Mouse (Mus musculus): ENCODE measurements around the gene Slco1a5. TPM values are rescaled to one million over a fixed set of nuclear protein-coding genes. Genes with fewer than 3 reads are reported as not detected.
"Not testable (repeated sequence)": the region's sequence is repeated elsewhere in the genome, so short reads cannot be mapped to it uniquely, and the experiment has no call there.

Slco1a5 gene
- polyA plus RNA-seq, 1 experiment from 2014 or later = 0.46 TPM

DNA sequence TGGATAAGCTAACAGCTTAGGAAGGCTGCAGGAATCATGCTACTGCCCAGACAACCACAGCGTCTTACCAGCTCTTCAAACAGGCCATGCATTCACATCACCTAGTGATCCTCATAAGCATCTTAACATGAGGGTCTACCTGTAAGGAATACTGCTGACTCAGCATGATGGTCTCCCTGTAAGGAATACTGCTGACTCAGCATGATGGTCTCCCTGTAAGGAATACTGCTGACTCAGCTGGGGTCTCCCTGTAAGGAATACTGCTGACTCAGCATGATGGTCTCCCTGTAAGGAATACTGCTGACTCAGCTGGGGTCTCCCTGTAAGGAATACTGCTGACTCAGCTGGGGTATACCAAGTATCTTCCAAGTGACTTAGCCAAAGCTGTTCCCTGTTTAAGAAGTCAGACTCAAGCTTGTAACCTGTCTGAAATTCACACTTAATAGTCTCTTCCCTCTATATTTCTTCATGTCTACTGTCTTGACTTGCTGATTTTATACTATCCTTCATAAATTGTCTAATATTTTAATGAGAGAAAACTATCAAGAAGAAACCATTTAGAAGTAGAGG is 72.0 kb downstream of the Slco1a5 start:
- 92% methylated on average over 1 of the region's 1 CpGs for WGBS
- not testable (repeated sequence) for H3K27me3 ChIP-seq (ENCODE audit: poor library complexity, severe bottlenecking); H3K9me3 ChIP-seq; H3K4me3 ChIP-seq; H3K36me3 ChIP-seq (replicated peaks); H3K27ac ChIP-seq; DNase-seq (ENCODE audit: extremely low spot score, low spot score); H3K4me1 ChIP-seq

DNA sequence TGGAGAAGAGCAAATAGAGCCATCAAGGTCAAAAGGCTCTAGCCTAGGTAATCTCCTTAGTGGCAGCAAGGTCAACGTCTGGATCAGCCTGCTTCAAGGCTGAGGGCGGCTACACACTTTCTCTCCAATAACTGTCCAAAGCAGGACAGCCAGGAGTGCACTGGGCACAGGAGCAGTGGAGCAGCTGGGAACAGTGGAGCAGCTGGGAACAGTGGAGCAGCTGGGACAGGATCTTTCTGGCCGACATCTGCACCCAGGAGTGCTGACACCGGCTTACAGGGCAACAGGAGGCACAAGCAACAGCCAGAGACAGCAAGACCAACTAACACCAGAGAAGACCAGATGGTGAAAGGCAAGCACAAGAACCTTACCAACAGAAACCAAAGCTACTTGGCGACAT is 77.7 kb downstream of the Slco1a5 start:
- Histone ChIP-seq H3K9me3 (no peaks in the 10 kb centered on the region), H3K4me3 (no peak overlapping the region), H3K4me1 (no peaks in the 10 kb centered on the region), H3K36me3 (replicated peaks) (no peaks in the 10 kb centered on the region), H3K27me3 (ENCODE audit: poor library complexity, severe bottlenecking) (no peaks in the 10 kb centered on the region), H3K27ac (no peak overlapping the region)
- 89% methylated on average over 5 of the region's 5 CpGs for WGBS
- DNase-seq (ENCODE audit: extremely low spot score, low spot score) = no peak

DNA sequence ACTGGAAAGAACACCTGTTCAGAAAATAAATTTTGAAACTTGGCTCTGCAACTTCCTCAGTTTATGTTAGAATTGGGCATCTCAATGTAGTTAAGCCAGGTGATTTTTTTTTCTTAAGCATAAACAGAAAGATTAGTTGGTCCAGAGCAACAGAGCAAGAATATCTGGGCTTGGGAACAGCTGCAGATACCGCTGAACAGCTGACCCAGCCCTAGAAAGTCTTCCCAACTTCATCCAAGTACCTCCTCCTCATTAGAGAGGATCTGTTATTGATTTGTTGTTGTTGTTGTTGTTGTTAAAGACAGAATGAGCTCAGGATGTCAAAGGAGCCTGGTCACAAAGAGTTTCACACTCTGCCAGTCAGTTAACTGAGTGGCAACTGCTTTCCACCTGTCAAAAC is 83.3 kb downstream of the Slco1a5 start:
- Histone ChIP-seq H3K4me3 (no peak overlapping the region), H3K27me3 (ENCODE audit: poor library complexity, severe bottlenecking) (no peaks in the 10 kb centered on the region), H3K9me3 (no peaks in the 10 kb centered on the region), H3K36me3 (replicated peaks) (no peaks in the 10 kb centered on the region), H3K4me1 (no peaks in the 10 kb centered on the region), H3K27ac (no peak overlapping the region)
- WGBS = 79% methylated on average over 1 of the region's 1 CpGs
- DNase-seq (ENCODE audit: extremely low spot score, low spot score) = no peak

DNA sequence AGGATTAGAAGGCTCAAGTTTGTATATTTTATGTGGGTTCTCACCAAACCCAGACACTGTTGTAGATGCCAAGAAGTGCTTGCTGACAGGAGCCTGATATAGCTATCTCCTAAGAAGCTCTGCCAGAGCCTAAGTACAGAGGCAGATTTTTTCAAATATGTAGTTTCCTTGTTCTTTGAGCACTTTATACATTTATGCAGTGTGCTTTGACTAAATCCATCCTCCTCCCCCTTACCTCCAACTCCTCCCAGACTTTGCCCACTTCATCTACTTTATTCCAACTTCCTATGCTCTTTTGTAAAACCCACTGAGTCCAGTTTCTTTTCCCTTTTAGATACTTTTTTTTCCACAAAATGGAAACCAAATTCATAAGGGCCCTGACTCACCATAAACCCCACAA is 102.6 kb downstream of the Slco1a5 start:
- no peak for DNase-seq (ENCODE audit: extremely low spot score, low spot score)
- Histone ChIP-seq H3K9me3 (no peaks in the 10 kb centered on the region; the same call in 1 of the 2 replicates), H3K27me3 (ENCODE audit: poor library complexity, severe bottlenecking) (no peaks in the 10 kb centered on the region)

DNA sequence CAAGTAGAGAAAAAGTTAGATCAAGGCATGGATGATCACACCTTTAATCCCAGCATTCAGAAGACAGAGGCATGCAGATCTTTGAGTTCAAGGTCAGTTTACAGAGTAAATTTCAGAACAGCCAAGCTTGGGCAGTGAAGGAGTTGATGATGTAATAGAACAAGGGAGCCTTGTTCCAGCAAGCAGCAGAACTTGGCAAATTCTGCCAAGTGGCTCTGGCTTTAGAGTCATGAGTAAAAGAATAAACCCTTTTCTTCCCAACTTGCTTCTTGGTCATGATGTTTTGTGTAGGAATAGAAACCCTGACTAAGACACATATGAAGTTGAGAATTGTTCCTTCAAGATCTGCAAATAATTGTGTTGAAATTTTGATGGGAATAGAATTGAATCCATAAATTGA is 111.0 kb downstream of the Slco1a5 start:
- DNase-seq (ENCODE audit: extremely low spot score, low spot score) = no peak
- no peak overlapping the region for H3K27ac ChIP-seq

More for the DNA sequence above, 102.6 kb downstream of the Slco1a5 start:
- no peak overlapping the region for H3K4me3 ChIP-seq
- no peaks in the 10 kb centered on the region for H3K36me3 ChIP-seq (replicated peaks)
- no peaks in the 10 kb centered on the region for H3K4me1 ChIP-seq
- no peak overlapping the region for H3K27ac ChIP-seq

DNA sequence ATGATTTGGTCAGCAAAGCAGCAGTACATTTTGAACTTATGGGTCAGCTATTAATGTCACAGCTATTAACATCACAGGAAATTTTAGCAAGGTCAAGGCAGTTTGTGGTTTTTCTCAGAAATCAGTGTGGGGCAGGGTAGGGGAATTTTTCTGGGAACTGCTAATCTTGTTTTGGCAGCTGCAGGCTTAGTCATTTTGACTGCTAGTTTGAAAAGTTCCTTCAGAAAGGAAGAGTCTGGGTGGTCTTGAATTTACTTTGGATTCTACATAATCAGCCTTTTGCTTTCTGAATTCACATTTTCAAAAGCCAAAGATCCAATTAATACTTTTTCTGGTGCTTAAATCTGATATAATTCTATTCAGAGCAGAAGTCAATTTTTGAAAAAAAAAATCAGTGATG is 113.0 kb downstream of the Slco1a5 start:
- no peaks in the 10 kb centered on the region for H3K27me3 ChIP-seq (ENCODE audit: poor library complexity, severe bottlenecking)

More for the DNA sequence above, 111.0 kb downstream of the Slco1a5 start:
- Histone ChIP-seq H3K36me3 (replicated peaks) (no peaks in the 10 kb centered on the region), H3K4me1 (no peaks in the 10 kb centered on the region), H3K27me3 (ENCODE audit: poor library complexity, severe bottlenecking) (no peaks in the 10 kb centered on the region), H3K9me3 (no peaks in the 10 kb centered on the region; the same call in 1 of the 2 replicates), H3K4me3 (no peak overlapping the region)

DNA sequence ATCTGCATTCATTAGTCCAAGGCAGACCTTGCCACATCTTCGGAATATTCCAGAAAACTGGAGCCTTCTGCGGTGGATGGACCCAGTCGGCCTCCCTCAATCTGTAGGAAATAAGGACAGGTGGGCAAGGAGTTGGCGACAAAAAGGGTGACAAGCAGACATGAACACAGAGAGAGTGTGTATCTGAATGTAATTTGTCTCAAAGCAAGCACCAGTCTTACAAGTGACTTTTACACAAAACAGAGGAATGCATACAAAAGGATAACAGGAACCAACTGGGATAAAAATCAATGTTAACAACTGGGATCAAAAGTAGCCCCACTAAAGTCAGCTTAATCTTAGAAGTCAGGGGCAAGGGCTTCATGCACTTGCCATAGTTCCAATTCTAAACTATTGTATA is 114.4 kb downstream of the Slco1a5 start, which contains the start of gene Slco1a6:
Gene Slco1a6 (minus strand): TSS at position 101 of the 400 bp plus-strand sequence.
- Histone ChIP-seq H3K27ac (no peak within 1 kb of the TSS), H3K27me3 (ENCODE audit: poor library complexity, severe bottlenecking) (no peaks in the 10 kb centered on the region), H3K4me3 (no peak within 1 kb of the TSS), H3K9me3 (no peaks in the 10 kb centered on the region), H3K36me3 (replicated peaks) (no peaks in the 10 kb centered on the region), H3K4me1 (no peaks in the 10 kb centered on the region)
- WGBS = 94% methylated on average over 4 of the region's 4 CpGs
- no peak for DNase-seq (ENCODE audit: extremely low spot score, low spot score)

More for the DNA sequence above, 113.0 kb downstream of the Slco1a5 start:
- no peaks in the 10 kb centered on the region for H3K9me3 ChIP-seq
- H3K4me1 ChIP-seq = no peaks in the 10 kb centered on the region
- no peak overlapping the region for H3K27ac ChIP-seq
- no peaks in the 10 kb centered on the region for H3K36me3 ChIP-seq (replicated peaks)
- no peak overlapping the region for H3K4me3 ChIP-seq
- no peak for DNase-seq (ENCODE audit: extremely low spot score, low spot score)

DNA sequence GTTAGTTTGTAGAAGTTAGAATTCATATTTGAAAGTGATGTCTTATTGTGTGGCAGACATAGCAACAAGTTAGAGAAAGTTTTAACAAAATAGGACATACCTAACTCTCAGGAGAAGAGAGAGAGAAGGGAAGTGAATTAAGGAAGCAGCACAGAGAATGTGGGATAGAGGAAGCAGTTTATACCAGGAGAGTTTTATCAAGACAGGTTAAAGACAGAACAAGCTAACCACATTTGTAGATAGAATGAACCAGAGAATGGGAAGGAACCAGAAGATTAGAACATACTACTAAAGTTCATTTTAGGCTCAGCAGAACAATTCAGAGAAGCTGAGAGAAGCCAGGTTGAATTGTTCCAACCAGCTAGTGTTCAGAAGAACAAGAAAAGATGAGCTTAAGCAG is 122.3 kb downstream of the Slco1a5 start:
- Histone ChIP-seq H3K9me3 (no peaks in the 10 kb centered on the region), H3K27ac (no peak overlapping the region), H3K27me3 (ENCODE audit: poor library complexity, severe bottlenecking) (no peaks in the 10 kb centered on the region), H3K4me3 (no peak overlapping the region), H3K36me3 (replicated peaks) (no peaks in the 10 kb centered on the region), H3K4me1 (no peaks in the 10 kb centered on the region)
- DNase-seq (ENCODE audit: extremely low spot score, low spot score) = no peak

DNA sequence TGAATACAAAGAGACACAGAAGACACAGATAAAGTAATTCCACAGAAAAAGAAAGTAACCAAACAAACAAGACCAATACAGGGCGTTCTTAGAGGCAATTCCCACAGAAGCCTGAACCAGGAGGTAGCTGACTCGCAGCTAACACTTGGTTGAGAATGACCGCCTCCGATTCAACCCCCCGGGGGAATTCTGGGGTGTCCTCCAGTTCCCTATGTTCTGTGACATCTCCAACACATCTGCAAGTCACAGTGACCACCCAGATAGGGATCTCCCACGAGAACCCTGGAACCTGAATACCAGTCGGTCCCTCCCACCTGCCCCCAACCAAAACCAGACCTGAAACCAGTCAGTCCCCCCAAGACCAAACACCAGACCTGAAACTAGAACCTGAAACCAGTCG is 128.5 kb downstream of the Slco1a5 start:
- Histone ChIP-seq H3K27me3 (ENCODE audit: poor library complexity, severe bottlenecking) (no peaks in the 10 kb centered on the region), H3K4me1 (no peaks in the 10 kb centered on the region), H3K9me3 (no peaks in the 10 kb centered on the region), H3K4me3 (no peak overlapping the region), H3K36me3 (replicated peaks) (no peaks in the 10 kb centered on the region), H3K27ac (no peak overlapping the region)
- WGBS = 93% methylated on average over 8 of the region's 8 CpGs
- no peak for DNase-seq (ENCODE audit: extremely low spot score, low spot score)

DNA sequence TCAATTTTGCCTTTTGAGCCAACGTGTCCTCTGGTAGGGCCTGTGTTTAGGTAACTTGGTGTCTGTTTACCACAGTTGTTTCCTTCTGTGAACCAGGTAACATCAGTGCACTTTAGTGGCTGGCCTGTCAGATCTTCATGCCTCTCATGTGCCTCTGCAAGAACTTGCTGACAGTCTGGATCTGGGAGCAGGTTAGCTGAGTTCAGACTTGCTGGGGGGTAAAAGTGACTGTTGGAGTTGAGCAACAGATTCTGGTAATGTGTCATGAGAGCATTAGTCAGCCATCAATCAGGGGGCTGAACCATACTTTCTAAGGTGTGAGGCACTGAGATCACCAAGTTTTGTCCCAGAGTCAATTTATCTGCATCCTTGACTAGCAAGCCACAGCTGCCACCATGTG is 130.8 kb downstream of the Slco1a5 start:
- DNase-seq (ENCODE audit: extremely low spot score, low spot score) = no peak
- Histone ChIP-seq H3K27me3 (ENCODE audit: poor library complexity, severe bottlenecking) (no peaks in the 10 kb centered on the region), H3K27ac (no peak overlapping the region), H3K4me3 (no peak overlapping the region), H3K36me3 (replicated peaks) (no peaks in the 10 kb centered on the region), H3K9me3 (no peaks in the 10 kb centered on the region), H3K4me1 (no peaks in the 10 kb centered on the region)
- WGBS = 86% methylated on average over 1 of the region's 1 CpGs

DNA sequence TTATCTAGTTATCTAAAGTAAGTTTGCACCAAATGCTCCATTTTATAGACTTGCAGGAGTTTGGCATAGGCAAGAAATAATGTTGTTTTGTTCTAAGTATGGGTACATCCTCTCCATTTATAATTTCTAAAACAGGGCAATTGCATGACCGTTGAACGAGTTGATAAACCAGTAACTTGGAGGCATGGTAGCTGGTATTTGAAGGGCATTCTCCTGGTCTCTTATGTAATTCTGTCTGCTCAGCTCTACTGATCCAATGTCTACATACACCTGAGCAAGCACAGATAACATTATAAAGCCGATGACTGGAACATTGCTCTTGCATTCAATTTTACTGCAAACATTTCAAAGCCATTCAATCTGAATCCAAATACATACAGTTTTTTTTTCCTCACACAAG is 135.4 kb downstream of the Slco1a5 start:
- no peaks in the 10 kb centered on the region for H3K27me3 ChIP-seq (ENCODE audit: poor library complexity, severe bottlenecking)
- no peaks in the 10 kb centered on the region for H3K4me1 ChIP-seq
- no peaks in the 10 kb centered on the region for H3K36me3 ChIP-seq (replicated peaks)
- 92% methylated on average over 3 of the region's 3 CpGs for WGBS
- no peak for DNase-seq (ENCODE audit: extremely low spot score, low spot score)
- H3K27ac ChIP-seq = no peak overlapping the region
- no peak overlapping the region for H3K4me3 ChIP-seq
- no peaks in the 10 kb centered on the region for H3K9me3 ChIP-seq

DNA sequence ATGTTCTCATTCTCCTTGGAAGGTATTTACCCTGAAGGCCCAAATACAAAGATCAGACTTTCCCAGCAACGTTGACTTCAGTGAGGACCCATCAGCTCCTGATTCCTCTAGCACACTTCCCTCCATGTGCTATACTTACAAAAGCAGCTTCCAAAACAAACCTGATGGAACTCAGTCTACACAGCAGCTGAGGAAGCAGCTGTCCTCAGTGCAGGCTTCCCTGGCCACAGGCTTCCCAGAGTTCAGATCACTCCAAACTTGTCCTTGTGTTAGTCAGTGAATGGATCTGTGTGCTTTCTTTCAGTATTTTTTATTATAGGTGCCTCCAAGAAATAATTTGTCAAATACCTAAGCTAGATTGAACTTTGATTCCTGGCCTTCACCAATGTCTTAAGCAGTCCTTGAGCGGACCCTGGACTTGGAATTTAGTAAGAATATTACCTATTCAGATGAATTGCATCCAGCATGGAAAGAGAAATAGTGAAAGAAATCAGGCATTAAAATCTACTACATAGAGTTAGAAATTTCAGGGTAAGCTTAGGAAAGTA is 136.8 kb downstream of the Slco1a5 start:
- Histone ChIP-seq H3K4me3 (no peak overlapping the region), H3K27me3 (ENCODE audit: poor library complexity, severe bottlenecking) (no peaks in the 10 kb centered on the region), H3K27ac (no peak overlapping the region), H3K4me1 (no peaks in the 10 kb centered on the region), H3K9me3 (no peaks in the 10 kb centered on the region), H3K36me3 (replicated peaks) (no peaks in the 10 kb centered on the region)
- 77% methylated on average over 2 of the region's 2 CpGs for WGBS
- DNase-seq (ENCODE audit: extremely low spot score, low spot score) = no peak

All from forebrain, embryonic 10.5 days (tissue).